Mouse (Mus musculus) stomach, embryonic 16.5 days (tissue): ENCODE data around the gene Sgo2b. TPM values are rescaled to one million over a fixed set of nuclear protein-coding genes. Genes with fewer than 3 reads are reported as not detected.
A peak's percentile ranks its signal among the peaks of the same experiment; 100 is the strongest.
"Not testable (repeated sequence)": the region's sequence is repeated elsewhere in the genome, so short reads cannot be mapped to it uniquely, and the experiment has no call there.

Experiments
- ATAC-seq: fragments of 200-750 bp; cut with Nextera tagmentation; 2 replicates; pipeline ENCODE4 v1.8.0; 2017; ENCODE audit warnings: moderate number of reproducible peaks, moderate TSS enrichment; ENCODE audit not compliant: insufficient read depth, low FRiP score
- H3K27ac ChIP-seq: fragments of 300-500 bp; sonication (generic); 2 replicates; pipeline ENCODE4 v1.5.1; 2014; ENCODE audit warnings: low read length
- H3K27me3 ChIP-seq: fragments of 300-500 bp; sonication (generic); 2 replicates; pipeline ENCODE4 v1.6.1; 2014; ENCODE audit warnings: low read length, control low read depth, mixed read lengths; ENCODE audit not compliant: control insufficient read depth, insufficient read depth
- H3K36me3 ChIP-seq: fragments of 300-500 bp; sonication (generic); 2 replicates; pipeline ENCODE4 v1.6.1; 2014; ENCODE audit warnings: low read length; ENCODE audit not compliant: control insufficient read depth, insufficient read depth
- H3K4me1 ChIP-seq: fragments of 300-500 bp; sonication (generic); 2 replicates; pipeline ENCODE4 v1.6.1; 2014; ENCODE audit warnings: low read length, control low read depth, mixed read lengths; ENCODE audit not compliant: control insufficient read depth, insufficient read depth
- H3K4me2 ChIP-seq: fragments of 300-500 bp; sonication (generic); 2 replicates; pipeline ENCODE4 v1.6.1; 2014; ENCODE audit warnings: low read depth, low read length, mixed read lengths
- H3K4me3 ChIP-seq: fragments of 300-500 bp; sonication (generic); replicated peaks from 2 replicates; pipeline ENCODE4 v1.5.1; 2014; ENCODE audit warnings: mild to moderate bottlenecking, low read length
- H3K9ac ChIP-seq: fragments of 300-500 bp; sonication (generic); 2 replicates; pipeline ENCODE4 v1.6.1; 2014; ENCODE audit warnings: low read length
- H3K9me3 ChIP-seq: fragments of 300-500 bp; sonication (generic); replicated peaks from 2 replicates; pipeline ENCODE4 v1.6.1; 2016; ENCODE audit warnings: low read length, control low read depth; ENCODE audit not compliant: control insufficient read depth
- WGBS: fragments of 180-500 bp; shearing (Covaris S2); extraction: QIAGEN DNeasy Blood & Tissue Kit; methylation state at CpG from one replicate; pipeline ENCODE4 v1.1.7; 2014; 5-methylcytosine and 5-hydroxymethylcytosine counted together
- polyA plus RNA-seq: library from polyadenylated mRNA; unstranded; fragments of >200 nt; fragmentation: Nextera tagmentation; extraction: Ambion mirVana; gene quantifications from 2 replicates; pipeline ENCODE4 v1.2.1, GENCODE M21; 2015

The Sgo2b gene
- polyA plus RNA-seq, result not detected in 2 replicates

DNA sequence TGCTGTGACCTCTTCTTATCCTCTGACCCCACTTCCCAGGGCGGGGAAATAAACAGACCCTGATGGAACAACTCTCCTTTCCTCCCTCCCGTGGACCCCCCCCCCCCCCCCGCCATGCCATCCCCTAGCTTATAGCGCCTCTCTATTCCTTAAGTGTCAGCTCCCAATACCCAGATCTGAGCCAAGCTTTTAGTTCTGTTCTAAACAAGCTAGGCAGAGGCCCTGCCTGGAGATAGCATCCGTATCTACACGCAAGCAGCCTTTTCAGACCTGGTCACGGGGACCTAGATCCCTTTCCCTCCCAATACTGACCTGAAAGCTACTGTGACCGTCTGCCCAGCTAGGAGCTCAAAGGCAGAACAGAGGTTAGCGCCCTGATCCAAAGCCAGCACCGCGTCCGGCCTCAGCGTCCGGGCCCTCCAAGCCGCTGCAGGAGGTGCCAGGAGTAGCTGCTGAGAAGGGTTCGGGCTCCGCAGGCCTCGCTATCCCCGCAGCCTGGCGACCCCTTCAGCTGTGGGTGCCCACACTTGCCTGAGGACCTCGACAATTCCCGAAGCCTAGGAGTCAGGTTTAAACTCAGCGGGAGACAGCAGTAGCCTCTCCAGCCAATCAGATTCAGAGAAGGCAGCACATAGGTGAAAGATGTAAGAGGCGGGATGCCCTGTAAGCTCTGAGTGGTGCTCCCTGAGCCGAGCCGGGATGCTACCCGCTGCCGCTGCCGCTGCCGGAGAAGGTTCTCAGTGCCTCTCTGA lies at the start of gene Sgo2b:
Gene Sgo2b (minus strand): TSS at position 623 of the 752 bp plus-strand sequence.
- WGBS, result 8% methylated on average over 29 of the region's 30 CpGs
- H3K36me3 ChIP-seq, result no peaks in the 10 kb centered on the region
- H3K27ac ChIP-seq, result no peak within 1 kb of the TSS
- H3K9ac ChIP-seq, result peak within 1 kb of the TSS; percentile 31; the same call in 1 of the 2 replicates
- H3K4me2 ChIP-seq, result peak within 1 kb of the TSS; percentile 51
- ATAC-seq, result peak; percentile 21; the same call in 1 of the 2 replicates
- 0 out of 2 replicates have a peak, but pooled peaks cover 3% of the 10 kb centered on the region for H3K4me1 ChIP-seq
- H3K9me3 ChIP-seq, result no peaks in the 10 kb centered on the region
- H3K4me3 ChIP-seq, result peak within 1 kb of the TSS; percentile 26
- no peaks in the 10 kb centered on the region for H3K27me3 ChIP-seq

DNA sequence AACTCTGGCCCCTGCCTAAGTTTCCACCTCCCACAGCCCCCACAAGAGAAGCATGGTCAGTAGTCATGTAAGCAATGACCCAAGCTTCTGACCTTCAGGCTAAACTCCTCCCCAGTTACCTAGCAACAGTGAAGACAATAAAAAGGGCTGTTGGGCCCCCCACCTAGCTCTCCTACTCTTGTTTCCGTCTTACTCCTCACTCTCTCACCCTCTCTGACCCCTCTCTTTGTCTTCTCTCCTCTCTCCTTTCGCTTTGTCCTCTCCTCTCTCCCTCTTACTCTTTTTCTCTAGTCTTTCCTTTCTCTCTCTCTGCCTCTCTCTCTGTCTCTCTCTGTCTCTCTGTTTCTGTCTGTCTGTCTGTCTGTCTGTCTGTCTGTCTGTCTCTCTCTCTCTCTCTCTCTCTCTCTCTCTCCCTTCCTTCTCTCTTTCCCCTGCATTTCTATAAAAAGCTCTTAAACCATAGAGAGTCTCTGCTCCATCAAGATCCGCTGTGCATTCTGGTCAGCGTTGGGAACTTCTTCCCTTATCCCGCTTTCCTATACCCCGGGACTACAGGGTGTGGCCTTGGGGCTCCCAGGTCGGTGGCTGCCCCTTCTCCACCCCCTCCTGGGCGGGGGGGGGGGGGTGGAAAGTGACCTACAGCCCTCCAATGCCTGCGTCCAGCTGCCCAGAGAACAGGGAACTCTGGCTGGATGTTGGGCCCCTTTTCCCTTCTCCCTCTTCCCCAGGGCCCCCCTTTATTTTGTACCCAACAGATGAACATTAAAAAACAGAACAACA lies 18.8 kb upstream of the Sgo2b start:
- H3K9me3 ChIP-seq, H3K4me1 ChIP-seq, H3K36me3 ChIP-seq, H3K4me2 ChIP-seq, H3K4me3 ChIP-seq, H3K9ac ChIP-seq, H3K27ac ChIP-seq, ATAC-seq, H3K27me3 ChIP-seq: not testable (repeated sequence)
- 41% methylated on average over 9 of the region's 9 CpGs for WGBS

DNA sequence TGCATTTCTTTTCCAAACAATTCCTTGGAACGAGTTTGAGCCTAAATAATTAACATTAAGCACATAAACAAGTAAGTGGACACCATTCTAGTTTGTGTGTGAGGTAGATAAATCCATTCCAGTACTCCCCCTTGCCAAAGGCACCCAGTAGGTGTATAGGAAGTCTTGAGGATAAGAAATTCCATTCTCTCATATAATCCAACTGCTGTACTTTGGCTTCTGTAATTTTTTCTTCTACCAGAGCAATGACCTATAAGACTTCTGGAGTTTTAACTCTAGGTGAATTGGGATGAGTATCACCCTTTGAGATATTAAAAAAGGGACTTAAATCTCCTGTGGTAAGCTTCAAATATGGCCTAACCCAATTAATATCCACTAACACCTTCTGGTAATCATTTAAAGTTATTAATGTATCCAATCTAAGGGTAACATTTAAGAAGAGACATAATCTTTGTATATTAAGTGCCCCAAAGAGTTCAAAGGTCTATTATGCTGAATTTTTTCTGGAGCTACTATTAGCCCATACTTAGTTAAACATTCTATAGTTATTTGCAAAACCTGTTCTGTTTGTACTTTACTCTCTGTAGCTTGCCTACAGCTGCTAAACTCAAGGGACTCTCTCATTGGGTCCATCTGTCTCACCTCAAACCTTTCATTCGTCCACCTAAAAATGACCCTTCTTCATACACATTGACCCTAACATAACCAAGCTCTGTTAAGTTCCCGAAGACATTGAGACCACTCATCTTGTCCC lies 9.2 kb upstream of the Sgo2b start:
- no peak for ATAC-seq
- Histone ChIP-seq H3K36me3 (no peaks in the 10 kb centered on the region), H3K4me2 (no peak overlapping the region), H3K4me1 (no peaks in the 10 kb centered on the region), H3K27ac (no peak overlapping the region), H3K9me3 (no peaks in the 10 kb centered on the region), H3K4me3 (no peak overlapping the region), H3K27me3 (no peaks in the 10 kb centered on the region), H3K9ac (no peak overlapping the region)
- 73% methylated on average over 3 of the region's 3 CpGs for WGBS

DNA sequence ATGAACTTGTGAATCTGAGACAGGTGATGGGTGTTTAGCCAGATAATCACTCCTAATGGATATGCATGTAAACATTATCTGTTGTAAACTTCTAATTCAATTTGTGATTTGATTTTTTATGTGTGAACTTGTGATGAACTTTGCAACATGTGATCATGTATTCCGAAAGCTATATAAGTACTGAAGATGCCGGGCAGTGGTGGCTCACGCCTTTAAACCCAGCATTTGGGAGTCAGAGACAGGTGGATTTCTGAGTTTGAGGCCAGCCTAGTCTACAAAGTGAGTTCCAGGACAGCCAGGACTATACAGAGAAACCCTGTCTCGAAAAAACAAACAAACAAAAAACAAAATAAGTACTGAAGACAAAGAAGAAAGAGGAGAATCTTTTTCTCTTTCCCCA lies 1.8 kb upstream of the Sgo2b start:
- H3K4me1 ChIP-seq, H3K4me2 ChIP-seq, H3K27me3 ChIP-seq, H3K4me3 ChIP-seq, H3K27ac ChIP-seq, H3K9me3 ChIP-seq, H3K36me3 ChIP-seq, H3K9ac ChIP-seq, ATAC-seq: not testable (repeated sequence)
- 76% methylated on average over 4 of the region's 4 CpGs for WGBS

GRCm38 (mm10) chr8:63933171-63933570 lies 18.9 kb downstream of the Sgo2b start:
- WGBS, result 78% methylated on average over 7 of the region's 7 CpGs
- Histone ChIP-seq H3K27me3 (no peaks in the 10 kb centered on the region), H3K9me3 (no peaks in the 10 kb centered on the region), H3K9ac (no peak overlapping the region), H3K4me1 (no peaks in the 10 kb centered on the region), H3K4me2 (no peak overlapping the region), H3K4me3 (no peak overlapping the region), H3K36me3 (no peaks in the 10 kb centered on the region), H3K27ac (no peak overlapping the region)
- ATAC-seq, result no peak

GRCm38 (mm10) chr8:63929301-63930097 lies 22.5 kb downstream of the Sgo2b start:
- WGBS, result 78% methylated on average over 3 of the region's 3 CpGs
- Histone ChIP-seq H3K4me3 (no peak overlapping the region), H3K9ac (no peak overlapping the region), H3K27me3 (no peaks in the 10 kb centered on the region), H3K36me3 (no peaks in the 10 kb centered on the region), H3K4me1 (no peaks in the 10 kb centered on the region), H3K4me2 (no peak overlapping the region), H3K9me3 (no peaks in the 10 kb centered on the region), H3K27ac (no peak overlapping the region)
- no peak for ATAC-seq

GRCm38 (mm10) chr8:63921257-63921960 lies 30.6 kb downstream of the Sgo2b start:
- Histone ChIP-seq H3K9me3 (no peaks in the 10 kb centered on the region), H3K36me3 (no peaks in the 10 kb centered on the region), H3K27me3 (no peaks in the 10 kb centered on the region), H3K9ac (no peak overlapping the region), H3K4me2 (no peak overlapping the region), H3K4me1 (no peaks in the 10 kb centered on the region), H3K4me3 (no peak overlapping the region), H3K27ac (no peak overlapping the region)
- 56% methylated on average over 4 of the region's 4 CpGs for WGBS
- no peak for ATAC-seq

- Histone ChIP-seq H3K4me2 (no peak overlapping the region), H3K4me3 (no peak overlapping the region), H3K27ac (no peak overlapping the region), H3K9ac (no peak overlapping the region), H3K27me3 (no peaks in the 10 kb centered on the region), H3K36me3 (no peaks in the 10 kb centered on the region), H3K4me1 (0 out of 2 replicates have a peak, but pooled peaks cover 2% of the 10 kb centered on the region), H3K9me3 (no peaks in the 10 kb centered on the region)
- 58% methylated on average over 2 of the region's 2 CpGs for WGBS
- no peak for ATAC-seq
Observed at GRCm38 (mm10) chr8:63895096-63895495, 57.0 kb downstream of the Sgo2b start.
